Mouse (Mus musculus): ENCODE measurements around the gene Olfr1178. TPM values are rescaled to one million over a fixed set of nuclear protein-coding genes. Genes with fewer than 3 reads are reported as not detected.

Olfr1178 gene
- not detected for polyA plus RNA-seq (2017; shearing (Covaris generic))

GRCm38 (mm10) chr2:88386762-88387161 is at the start of gene Olfr1178:
TSS of gene Olfr1178 (plus strand) at chr2:88387062.

GRCm38 (mm10) chr2:88346392-88346791 is 40.5 kb upstream of the Olfr1178 start, which contains the start of gene Olfr1177-ps:
TSS of gene Olfr1177-ps (minus strand) at chr2:88346492.

GRCm38 (mm10) chr2:88406353-88406752 is 19.5 kb downstream of the Olfr1178 start, which contains the start of gene Olfr1179:
TSS of gene Olfr1179 (minus strand) at chr2:88406453.

GRCm38 (mm10) chr2:88419051-88419450 is 32.2 kb downstream of the Olfr1178 start, which contains the start of gene Olfr1180:
TSS of gene Olfr1180 (minus strand) at chr2:88419151.

GRCm38 (mm10) chr2:88426071-88426470 is 39.2 kb downstream of the Olfr1178 start, which contains the start of gene Olfr1181:
TSS of gene Olfr1181 (minus strand) at chr2:88426171.

GRCm38 (mm10) chr2:88449031-88449430 is 62.2 kb downstream of the Olfr1178 start, which contains the start of gene Gm13757:
TSS of gene Gm13757 (minus strand) at chr2:88449131.

Other genes with a start within 250 kb of the Olfr1178 start
- not detected for gene Olfr1167, start 231.9 kb upstream of the Olfr1178 start, polyA plus RNA-seq (2017; shearing (Covaris generic))
- gene Olfr1168, start 205.2 kb upstream of the Olfr1178 start, polyA plus RNA-seq (2017; shearing (Covaris generic)): not detected
- gene Olfr1170, start 158.7 kb upstream of the Olfr1178 start, polyA plus RNA-seq (2017; shearing (Covaris generic)): not detected
- not detected for gene Olfr1173, start 107.2 kb upstream of the Olfr1178 start, polyA plus RNA-seq (2017; shearing (Covaris generic))
- not detected for gene Olfr1174-ps, start 71.9 kb upstream of the Olfr1178 start, polyA plus RNA-seq (2017; shearing (Covaris generic))
- not detected for gene Olfr1175-ps, start 59.8 kb upstream of the Olfr1178 start, polyA plus RNA-seq (2017; shearing (Covaris generic))
- gene Olfr1176, start 50.3 kb upstream of the Olfr1178 start, polyA plus RNA-seq (2017; shearing (Covaris generic)): not detected
- gene Olfr1177-ps, start 40.6 kb upstream of the Olfr1178 start, polyA plus RNA-seq (2017; shearing (Covaris generic)): not detected
- gene Olfr1179, start 19.4 kb downstream of the Olfr1178 start, polyA plus RNA-seq (2017; shearing (Covaris generic)): not detected
- gene Olfr1180, start 32.1 kb downstream of the Olfr1178 start, polyA plus RNA-seq (2017; shearing (Covaris generic)): not detected
- gene Olfr1181, start 39.1 kb downstream of the Olfr1178 start, polyA plus RNA-seq (2017; shearing (Covaris generic)): not detected
- gene Gm13757, start 62.1 kb downstream of the Olfr1178 start, polyA plus RNA-seq (2017; shearing (Covaris generic)): not detected
- gene Olfr1183, start 67.8 kb downstream of the Olfr1178 start, polyA plus RNA-seq (2017; shearing (Covaris generic)): 0.04 TPM
- gene Olfr1184, start 96.5 kb downstream of the Olfr1178 start, polyA plus RNA-seq (2017; shearing (Covaris generic)): not detected
- not detected for gene Olfr1185-ps1, start 106.3 kb downstream of the Olfr1178 start, polyA plus RNA-seq (2017; shearing (Covaris generic))
- gene Olfr1186, start 131.5 kb downstream of the Olfr1178 start, polyA plus RNA-seq (2017; shearing (Covaris generic)): not detected
- gene Olfr1188, start 169.9 kb downstream of the Olfr1178 start, polyA plus RNA-seq (2017; shearing (Covaris generic)): not detected
- gene Olfr1189, start 199.4 kb downstream of the Olfr1178 start, polyA plus RNA-seq (2017; shearing (Covaris generic)): not detected

All from CD4-positive, CD25-positive, alpha-beta regulatory T cell, adult 9 weeks (primary cell).